ENCODE assay signal across 16 mouse cellular contexts in genomic region chr17:8456856-8457460, GRCm38 (mm10). TPM values are rescaled to one million over a fixed set of nuclear protein-coding genes. Genes with fewer than 3 reads are reported as not detected.
DNase-seq lines count a peak whose midpoint lies in the region; ATAC-seq and TF ChIP-seq lines count a peak whose summit lies in the region.
"Had no signal": no experiment of that assay in that cellular context is flagged by ENCODE, and none has a peak within 500 bp of the region (broad histone marks: within the 10 kb centered on the region; RNA-seq: fewer than 3 reads in every experiment).

No protein-coding gene starts in this region.

- no peak for TF ChIP-seq CTCF in heart, postnatal 0 days (IDR thresholded peaks at IDR 0.05; ENCODE audit: low read depth)
- no peak for TF ChIP-seq CTCF in lung, postnatal 0 days (IDR thresholded peaks at IDR 0.05)

- no peak overlapping the region for H3K4me2 ChIP-seq in heart, postnatal 0 days (ENCODE audit: low read depth, low read length)
- H3K4me2 ChIP-seq in heart, embryonic 11.5 days: no peak overlapping the region
- no peak overlapping the region for H3K4me2 ChIP-seq in forebrain, embryonic 14.5 days (ENCODE audit: low read length)
- H3K4me2 ChIP-seq in midbrain, embryonic 15.5 days: no peak overlapping the region
- no peak overlapping the region for H3K4me2 ChIP-seq in lung, postnatal 0 days (replicated peaks; ENCODE audit: low read depth, low read length)
- H3K4me2 ChIP-seq: intestine, embryonic 15.5 days; lung, embryonic 14.5 days had no signal

- H3K27ac ChIP-seq in heart, postnatal 0 days (ENCODE audit: low read depth): no peak overlapping the region
- H3K27ac ChIP-seq in heart, embryonic 11.5 days (ENCODE audit: low read depth, low read length): no peak overlapping the region
- H3K27ac ChIP-seq in forebrain, embryonic 14.5 days (ENCODE audit: low read depth, low read length): peak overlapping the region; percentile 70
- peak overlapping the region; percentile 74 for H3K27ac ChIP-seq in midbrain, embryonic 15.5 days
- H3K27ac ChIP-seq in lung, postnatal 0 days (ENCODE audit: low read length): no peak overlapping the region
- H3K27ac ChIP-seq: intestine, embryonic 15.5 days had no signal

- no peak for TF ChIP-seq EP300 in heart, postnatal 0 days (IDR thresholded peaks at IDR 0.05; ENCODE audit: low read depth)
- no peak for TF ChIP-seq EP300 in lung, postnatal 0 days (IDR thresholded peaks at IDR 0.05)

- ATAC-seq in heart, postnatal 0 days (ENCODE audit: insufficient read depth, low read depth): peak; percentile 24; the same call in 1 of the 2 replicates
- no peak for ATAC-seq in heart, embryonic 11.5 days (replicated peaks; ENCODE audit: insufficient number of reproducible peaks, low FRiP score, low TSS enrichment)
- ATAC-seq in forebrain, embryonic 14.5 days: no peak
- ATAC-seq in midbrain, embryonic 15.5 days (replicated peaks): peak; percentile 65
- no peak for ATAC-seq in lung, postnatal 0 days
- ATAC-seq: CD4-positive, CD25-positive, alpha-beta regulatory T cell, adult 4 months; intestine, embryonic 15.5 days; Patski had no signal

- H3K27me3 ChIP-seq in heart, postnatal 0 days (ENCODE audit: control insufficient read depth, insufficient read depth, low read length): peaks cover 14% of the 10 kb centered on the region; the same call in 1 of the 2 replicates
- H3K27me3 ChIP-seq in heart, embryonic 11.5 days (ENCODE audit: control insufficient read depth, insufficient read depth, low read length): peaks cover 9% of the 10 kb centered on the region
- no peaks in the 10 kb centered on the region for H3K27me3 ChIP-seq in forebrain, embryonic 14.5 days (replicated peaks; ENCODE audit: control insufficient read depth, insufficient read depth, low read length)
- H3K27me3 ChIP-seq in midbrain, embryonic 15.5 days (replicated peaks): 0 out of 2 replicates have a peak, but pooled peaks cover 4% of the 10 kb centered on the region
- no peaks in the 10 kb centered on the region for H3K27me3 ChIP-seq in lung, postnatal 0 days (replicated peaks; ENCODE audit: insufficient read depth, low read length)

- WGBS in heart, postnatal 0 days: 21% methylated on average over 9 of the region's 9 CpGs
- WGBS in heart, embryonic 11.5 days (ENCODE audit: insufficient replicate concordance): 27% methylated on average over 9 of the region's 9 CpGs
- 55% methylated on average over 9 of the region's 9 CpGs for WGBS in forebrain, embryonic 14.5 days
- whole genome bisulfite sequencing in midbrain, embryonic 15.5 days: 31% methylated on average over 9 of the region's 9 CpGs
- WGBS in lung, postnatal 0 days: 33% methylated on average over 9 of the region's 9 CpGs

- no peaks in the 10 kb centered on the region for H3K36me3 ChIP-seq in heart, postnatal 0 days (replicated peaks; ENCODE audit: control insufficient read depth, insufficient read depth, low read length)
- H3K36me3 ChIP-seq in heart, embryonic 11.5 days (ENCODE audit: control insufficient read depth, insufficient read depth, low read length): no peaks in the 10 kb centered on the region
- H3K36me3 ChIP-seq in forebrain, embryonic 14.5 days (ENCODE audit: control insufficient read depth, insufficient read depth, low read length): no peaks in the 10 kb centered on the region
- no peaks in the 10 kb centered on the region for H3K36me3 ChIP-seq in midbrain, embryonic 15.5 days (replicated peaks)
- no peaks in the 10 kb centered on the region for H3K36me3 ChIP-seq in lung, postnatal 0 days (ENCODE audit: insufficient read depth, low read length)
- H3K36me3 ChIP-seq: intestine, embryonic 15.5 days had no signal

- H3K4me3 ChIP-seq in heart, postnatal 0 days (ENCODE audit: low read depth, low read length): no peak overlapping the region
- H3K4me3 ChIP-seq in heart, embryonic 11.5 days (ENCODE audit: low read depth, low read length): no peak overlapping the region
- H3K4me3 ChIP-seq in forebrain, embryonic 14.5 days (ENCODE audit: low read depth, low read length): no peak overlapping the region
- H3K4me3 ChIP-seq in midbrain, embryonic 15.5 days: no peak overlapping the region
- no peak overlapping the region for H3K4me3 ChIP-seq in lung, postnatal 0 days (ENCODE audit: low read depth, low read length)
- H3K4me3 ChIP-seq: intestine, embryonic 15.5 days had no signal

- 0 out of 2 replicates have a peak, but pooled peaks cover 4% of the 10 kb centered on the region for H3K4me1 ChIP-seq in heart, postnatal 0 days (ENCODE audit: control insufficient read depth, insufficient read depth)
- H3K4me1 ChIP-seq in heart, embryonic 11.5 days (ENCODE audit: control insufficient read depth, insufficient read depth, low read length): no peaks in the 10 kb centered on the region
- no peaks in the 10 kb centered on the region; the same call in 1 of the 2 replicates for H3K4me1 ChIP-seq in forebrain, embryonic 14.5 days (ENCODE audit: control insufficient read depth, insufficient read depth, low read length)
- peaks cover 8% of the 10 kb centered on the region for H3K4me1 ChIP-seq in midbrain, embryonic 15.5 days
- H3K4me1 ChIP-seq in lung, postnatal 0 days (ENCODE audit: insufficient read depth, low read depth, low read length): no peaks in the 10 kb centered on the region
- H3K4me1 ChIP-seq: intestine, embryonic 15.5 days had no signal

- H3K9ac ChIP-seq in heart, postnatal 0 days (replicated peaks; ENCODE audit: low read depth, low read length): no peak overlapping the region
- no peak overlapping the region for H3K9ac ChIP-seq in heart, embryonic 11.5 days (ENCODE audit: low read depth, low read length)
- peak overlapping the region; percentile 32; the same call in 1 of the 2 replicates for H3K9ac ChIP-seq in forebrain, embryonic 14.5 days (ENCODE audit: low read length)
- H3K9ac ChIP-seq in midbrain, embryonic 15.5 days: no peak overlapping the region
- no peak overlapping the region for H3K9ac ChIP-seq in lung, postnatal 0 days (replicated peaks; ENCODE audit: low read depth)
- H3K9ac ChIP-seq: intestine, embryonic 15.5 days; lung, embryonic 14.5 days had no signal

- DNase-seq in heart, postnatal 0 days (ENCODE audit: low spot score): peak; percentile 28
- peak; percentile 14 for DNase-seq in Muller cell, postnatal 12 days (ENCODE audit: inconsistent ontology term)
- DNase-seq in forebrain, embryonic 14.5 days (ENCODE audit: low spot score): peak; percentile 48
- no peak for DNase-seq in adrenal gland, postnatal 25 days
- no peak for DNase-seq in lung, postnatal 0 days (ENCODE audit: low spot score)
- DNase-seq: cerebellum, postnatal 36 days; kidney, postnatal 14 days; lung, embryonic 14.5 days; right cerebral cortex, postnatal 14 days had no signal

- H3K9me3 ChIP-seq in heart, postnatal 0 days (replicated peaks; ENCODE audit: control insufficient read depth, low read length): no peaks in the 10 kb centered on the region
- no peaks in the 10 kb centered on the region for H3K9me3 ChIP-seq in heart, embryonic 11.5 days (replicated peaks; ENCODE audit: control insufficient read depth, low read length)
- no peaks in the 10 kb centered on the region for H3K9me3 ChIP-seq in forebrain, embryonic 14.5 days (replicated peaks; ENCODE audit: control insufficient read depth, low read length)
- H3K9me3 ChIP-seq in midbrain, embryonic 15.5 days: no peaks in the 10 kb centered on the region
- no peaks in the 10 kb centered on the region for H3K9me3 ChIP-seq in lung, postnatal 0 days (ENCODE audit: low read length)
- H3K9me3 ChIP-seq: intestine, embryonic 15.5 days had no signal

RNA-seq across cellular contexts. Expression of gene T, which starts 22.7 kb away (rescaled TPM):
- total RNA-seq in heart, postnatal 0 days (2014; rRNA removed; ENCODE audit: low replicate concordance): not detected in 2 replicates
- 0.12 and 0.15 TPM in 2 replicates for polyA plus RNA-seq in heart, postnatal 0 days (2015; fragmentation: Nextera tagmentation; extraction: Ambion mirVana)
- polyA plus RNA-seq in heart, embryonic 11.5 days (2014; fragmentation: Nextera tagmentation; extraction: Ambion mirVana): 0.24 and 0.31 TPM in 2 replicates
- 0.67 and 0.83 TPM in 2 replicates for polyA plus RNA-seq in forebrain, embryonic 14.5 days (2014; fragmentation: Nextera tagmentation; extraction: Ambion mirVana)
- 0.56 and 0.61 TPM in 2 replicates for polyA plus RNA-seq in midbrain, embryonic 15.5 days (2015; fragmentation: Nextera tagmentation; extraction: Ambion mirVana)
- total RNA-seq in adrenal gland, postnatal 25 days (2021): not detected in 2 replicates
- not detected in 2 replicates for polyA plus RNA-seq in lung, postnatal 0 days (2015; fragmentation: Nextera tagmentation; extraction: Ambion mirVana)
- total RNA-seq: adrenal gland, adult 18-20 months had no signal
- polyA plus RNA-seq: CD4-positive, CD25-positive, alpha-beta regulatory T cell, adult 4 months; gonadal fat pad, adult 2 months; Patski had no signal

Comparison
In these comparisons a context has a peak if more than half of its experiments do, and no peak if none do; other contexts are left out.
1. ATAC-seq: peak in heart, postnatal 0 days (single experiment) and midbrain, embryonic 15.5 days (single experiment); none in heart, embryonic 11.5 days (single experiment), forebrain, embryonic 14.5 days (single experiment) and lung, postnatal 0 days (single experiment).
2. DNase-seq: peak in heart, postnatal 0 days (single experiment), Muller cell, postnatal 12 days (single experiment) and forebrain, embryonic 14.5 days (single experiment); none in adrenal gland, postnatal 25 days (single experiment) and lung, postnatal 0 days (single experiment).
3. H3K27ac ChIP-seq: peak in forebrain, embryonic 14.5 days (single experiment) and midbrain, embryonic 15.5 days (single experiment); none in heart, postnatal 0 days (single experiment), heart, embryonic 11.5 days (single experiment) and lung, postnatal 0 days (single experiment).